Mouse (Mus musculus) stomach, embryonic 14.5 days (tissue): Measurements from ENCODE around the gene Vma21. TPM values are rescaled to one million over a fixed set of nuclear protein-coding genes. Genes with fewer than 3 reads are reported as not detected.

ENCODE experiments used
- ATAC-seq: fragments of 200-750 bp; cut with Nextera tagmentation; 2 replicates; pipeline ENCODE4 v1.8.0; 2017; ENCODE audit warnings: low read depth, moderate TSS enrichment; ENCODE audit not compliant: insufficient number of reproducible peaks, insufficient read depth, low FRiP score
- H3K27ac ChIP-seq: fragments of 300-500 bp; sonication (generic); 2 replicates; pipeline ENCODE4 v1.5.1; 2014; ENCODE audit warnings: mild to moderate bottlenecking, low read length, moderate library complexity, mixed read lengths
- H3K27me3 ChIP-seq: fragments of 300-500 bp; sonication (generic); 2 replicates; pipeline ENCODE4 v1.6.1; 2014; ENCODE audit warnings: low read length, control low read depth, mixed read lengths; ENCODE audit not compliant: control insufficient read depth, insufficient read depth
- H3K36me3 ChIP-seq: fragments of 300-500 bp; sonication (generic); 2 replicates; pipeline ENCODE4 v1.6.1; 2014; ENCODE audit warnings: mild to moderate bottlenecking, control low read depth, low read length, moderate library complexity, mixed read lengths; ENCODE audit not compliant: control insufficient read depth, insufficient read depth
- H3K4me1 ChIP-seq: fragments of 300-500 bp; sonication (generic); 2 replicates; pipeline ENCODE4 v1.6.1; 2014; ENCODE audit warnings: low read length, control low read depth, mixed read lengths; ENCODE audit not compliant: control insufficient read depth, insufficient read depth
- H3K4me2 ChIP-seq: fragments of 300-500 bp; sonication (generic); replicated peaks from 2 replicates; pipeline ENCODE4 v1.6.1; 2014; ENCODE audit warnings: low read depth, low read length, control low read depth
- H3K4me3 ChIP-seq: fragments of 300-500 bp; sonication (generic); 2 replicates; pipeline ENCODE4 v1.5.1; 2014; ENCODE audit warnings: low read depth, low read length, control low read depth
- H3K9ac ChIP-seq: fragments of 300-500 bp; sonication (generic); replicated peaks from 2 replicates; pipeline ENCODE4 v1.6.1; 2014; ENCODE audit warnings: low read depth, mild to moderate bottlenecking, control low read depth, low read length, moderate library complexity, mixed read lengths
- H3K9me3 ChIP-seq: fragments of 300-500 bp; sonication (generic); 2 replicates; pipeline ENCODE4 v1.6.1; 2016; ENCODE audit warnings: low read depth, low read length, control low read depth; ENCODE audit not compliant: control insufficient read depth
- WGBS: fragments of 180-500 bp; shearing (Covaris S2); extraction: QIAGEN DNeasy Blood & Tissue Kit; methylation state at CpG from one replicate; pipeline ENCODE4 v1.1.7; 2014; 5-methylcytosine and 5-hydroxymethylcytosine counted together
- polyA plus RNA-seq: library from polyadenylated mRNA; unstranded; fragments of >200 nt; fragmentation: Nextera tagmentation; extraction: Ambion mirVana; gene quantifications from 2 replicates; pipeline ENCODE4 v1.2.1, GENCODE M21; 2014

Gene Vma21
- 36.6 and 39.5 TPM in 2 replicates for polyA plus RNA-seq

DNA sequence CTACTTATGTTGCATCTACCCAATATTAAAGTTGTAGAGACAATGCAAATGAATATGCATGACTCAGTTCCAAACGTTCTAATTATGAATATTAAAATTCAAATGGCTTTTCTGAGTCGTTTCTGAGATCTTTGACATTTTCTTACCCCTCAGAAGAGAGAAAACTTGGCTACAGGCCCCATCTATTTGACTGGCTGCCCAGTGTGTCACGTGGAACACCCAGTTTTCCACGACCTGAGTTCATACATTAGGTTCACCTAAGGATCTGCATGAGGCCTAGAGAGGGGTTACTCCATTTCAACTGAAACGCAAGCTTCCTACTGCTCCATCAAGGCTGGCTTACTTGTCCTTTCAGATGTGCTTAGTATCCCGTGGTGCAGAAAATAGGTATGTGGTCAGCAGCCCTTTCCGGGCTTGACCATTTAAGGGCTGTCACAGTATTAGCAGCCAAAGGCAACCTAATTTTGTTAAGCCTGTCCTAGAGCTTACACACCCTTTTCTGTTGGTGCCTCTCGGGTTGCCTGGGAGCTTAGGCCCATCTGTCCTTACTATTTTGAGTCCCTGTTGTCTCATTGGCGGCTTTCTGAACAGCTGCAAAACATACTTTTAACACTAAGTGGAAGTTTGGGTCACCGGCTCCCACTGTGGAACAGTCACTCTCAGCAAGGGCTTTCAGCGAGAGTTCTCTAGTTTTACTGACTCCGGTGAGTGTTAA lies at the start of gene Vma21:
TSS of gene Vma21 (plus strand) at position 294 of the 715 bp plus-strand sequence.
- H3K36me3 ChIP-seq = no peaks in the 10 kb centered on the region
- H3K4me2 ChIP-seq = peak within 1 kb of the TSS; percentile 46
- peak within 1 kb of the TSS; percentile 64 for H3K9ac ChIP-seq
- H3K27me3 ChIP-seq = no peaks in the 10 kb centered on the region
- WGBS = 43% methylated on average over 12 of the region's 12 CpGs
- peak within 1 kb of the TSS; percentile 75 for H3K27ac ChIP-seq
- no peaks in the 10 kb centered on the region for H3K9me3 ChIP-seq
- peak within 1 kb of the TSS; percentile 55 for H3K4me3 ChIP-seq
- ATAC-seq = no peak
- no peaks in the 10 kb centered on the region for H3K4me1 ChIP-seq

DNA sequence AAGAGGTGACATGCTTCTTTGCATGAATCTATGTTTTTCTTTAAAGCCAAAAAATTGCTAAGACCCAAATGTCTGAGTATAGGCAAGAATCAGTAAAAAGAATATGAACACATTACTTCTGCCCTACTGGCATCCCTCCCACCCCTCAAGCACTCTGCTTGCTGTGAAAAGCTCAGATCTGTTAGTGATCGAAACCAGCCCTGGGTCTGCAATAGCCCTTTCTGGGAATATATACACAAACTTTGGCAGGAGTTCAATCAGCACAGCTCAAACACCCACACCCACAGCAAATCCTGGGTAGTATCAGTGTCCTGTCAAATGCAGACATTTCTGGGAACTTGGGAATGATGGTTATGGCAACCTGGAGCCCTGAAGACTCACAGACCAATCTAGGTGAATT lies 47.8 kb upstream of the Vma21 start:
- no peaks in the 10 kb centered on the region for H3K4me1 ChIP-seq
- H3K27me3 ChIP-seq = no peaks in the 10 kb centered on the region
- H3K27ac ChIP-seq = no peak overlapping the region
- H3K9me3 ChIP-seq = no peaks in the 10 kb centered on the region
- H3K4me3 ChIP-seq = no peak overlapping the region
- H3K36me3 ChIP-seq = no peaks in the 10 kb centered on the region
- 30% methylated on average over 1 of the region's 1 CpGs for WGBS
- no peak overlapping the region for H3K9ac ChIP-seq
- ATAC-seq = no peak
- no peak overlapping the region for H3K4me2 ChIP-seq

DNA sequence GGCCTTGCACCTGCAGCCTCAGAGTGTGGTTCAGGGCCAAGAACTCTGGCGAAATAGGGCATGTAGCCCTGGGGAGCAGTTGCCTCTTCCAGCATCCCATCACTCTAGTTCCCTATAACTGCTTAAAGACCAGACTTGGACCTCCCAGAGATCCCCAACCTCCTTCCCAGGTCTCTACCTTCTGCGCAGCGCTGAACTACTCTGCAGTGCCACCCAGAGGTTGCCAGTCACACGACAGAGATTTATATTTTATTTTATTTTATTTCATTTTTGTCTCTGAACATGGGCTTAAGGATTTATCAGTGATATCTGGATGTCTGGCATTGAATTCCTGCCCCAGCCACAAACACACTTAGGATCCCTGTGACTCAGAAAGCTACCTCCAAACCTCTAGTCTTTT lies 24.6 kb upstream of the Vma21 start:
- Histone ChIP-seq H3K27me3 (no peaks in the 10 kb centered on the region), H3K4me1 (no peaks in the 10 kb centered on the region), H3K9ac (no peak overlapping the region), H3K36me3 (no peaks in the 10 kb centered on the region), H3K4me2 (no peak overlapping the region), H3K9me3 (no peaks in the 10 kb centered on the region), H3K27ac (no peak overlapping the region), H3K4me3 (no peak overlapping the region)
- 15% methylated on average over 4 of the region's 4 CpGs for WGBS
- no peak for ATAC-seq

GRCm38 (mm10) chrX:71797766-71798165 lies 18.0 kb upstream of the Vma21 start:
- 66% methylated on average over 7 of the region's 7 CpGs for WGBS

DNA sequence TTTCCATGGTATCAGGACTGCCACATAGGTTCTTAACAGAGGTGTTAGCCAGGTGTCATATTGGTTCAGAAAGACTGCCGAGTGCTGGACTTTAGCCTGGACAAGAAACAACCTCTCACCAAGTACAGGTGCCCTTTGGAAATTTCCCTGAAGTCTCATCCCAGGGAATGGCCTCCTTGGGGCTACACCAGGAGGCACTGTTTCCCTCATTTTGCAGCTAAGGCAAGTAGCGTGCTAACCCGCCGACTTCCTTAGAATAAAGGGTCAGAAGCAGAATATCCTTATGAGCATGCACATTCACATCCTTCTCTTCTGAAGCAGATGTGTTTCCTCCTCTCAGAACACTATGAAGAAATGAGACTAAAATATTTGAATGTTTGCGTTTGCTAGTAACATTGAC lies 16.8 kb upstream of the Vma21 start:
- Histone ChIP-seq H3K27me3 (no peaks in the 10 kb centered on the region), H3K4me1 (no peaks in the 10 kb centered on the region), H3K27ac (no peak overlapping the region), H3K9ac (no peak overlapping the region), H3K36me3 (no peaks in the 10 kb centered on the region), H3K4me3 (no peak overlapping the region), H3K9me3 (no peaks in the 10 kb centered on the region), H3K4me2 (no peak overlapping the region)
- ATAC-seq = no peak
- 64% methylated on average over 5 of the region's 5 CpGs for WGBS

More at GRCm38 (mm10) chrX:71797766-71798165, 18.0 kb upstream of the Vma21 start:
- ATAC-seq = no peak
- Histone ChIP-seq H3K4me3 (no peak overlapping the region), H3K4me1 (no peaks in the 10 kb centered on the region), H3K36me3 (no peaks in the 10 kb centered on the region), H3K27me3 (no peaks in the 10 kb centered on the region), H3K4me2 (no peak overlapping the region), H3K9me3 (no peaks in the 10 kb centered on the region), H3K9ac (no peak overlapping the region), H3K27ac (no peak overlapping the region)

- no peaks in the 10 kb centered on the region for H3K27me3 ChIP-seq
- no peaks in the 10 kb centered on the region for H3K9me3 ChIP-seq
- no peak overlapping the region for H3K4me3 ChIP-seq
- no peaks in the 10 kb centered on the region for H3K4me1 ChIP-seq
- WGBS = 42% methylated on average over 5 of the region's 5 CpGs
- no peaks in the 10 kb centered on the region for H3K36me3 ChIP-seq
- ATAC-seq = no peak
- no peak overlapping the region for H3K4me2 ChIP-seq
- no peak overlapping the region for H3K27ac ChIP-seq
- no peak overlapping the region for H3K9ac ChIP-seq
These were observed 3.5 kb upstream of the Vma21 start for GRCm38 (mm10) chrX:71811966-71812835.

DNA sequence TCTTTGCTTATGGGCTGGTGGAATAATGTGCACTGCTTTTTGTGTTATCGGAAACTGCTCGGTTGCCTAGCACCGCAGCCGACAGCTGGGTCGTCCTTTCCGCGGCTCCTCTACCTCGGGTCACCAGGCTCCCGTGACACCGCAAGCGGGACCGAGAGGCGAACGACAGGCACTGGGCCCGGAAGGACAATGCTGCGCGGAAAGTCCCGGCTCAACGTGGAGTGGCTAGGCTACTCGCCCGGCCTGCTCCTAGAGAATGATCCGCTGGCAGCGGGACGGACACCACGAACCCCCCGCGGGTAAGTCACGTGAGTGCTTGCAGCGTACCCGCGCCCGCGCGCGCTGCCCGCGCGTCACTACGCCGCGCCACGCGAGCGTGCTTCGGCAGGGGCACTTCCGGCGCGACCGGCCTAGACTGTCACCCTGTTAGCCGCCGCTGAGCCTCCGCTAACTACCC lies 705 bp downstream of the Vma21 start:
- H3K9ac ChIP-seq = peak overlapping the region; percentile 64
- peak overlapping the region; percentile 75 for H3K27ac ChIP-seq
- peak; percentile 97 for ATAC-seq
- no peaks in the 10 kb centered on the region for H3K36me3 ChIP-seq
- H3K9me3 ChIP-seq = no peaks in the 10 kb centered on the region
- WGBS = 30% methylated on average over 52 of the region's 52 CpGs
- no peaks in the 10 kb centered on the region for H3K27me3 ChIP-seq
- peak overlapping the region; percentile 46 for H3K4me2 ChIP-seq
- H3K4me3 ChIP-seq = peak overlapping the region; percentile 55
- H3K4me1 ChIP-seq = no peaks in the 10 kb centered on the region

DNA sequence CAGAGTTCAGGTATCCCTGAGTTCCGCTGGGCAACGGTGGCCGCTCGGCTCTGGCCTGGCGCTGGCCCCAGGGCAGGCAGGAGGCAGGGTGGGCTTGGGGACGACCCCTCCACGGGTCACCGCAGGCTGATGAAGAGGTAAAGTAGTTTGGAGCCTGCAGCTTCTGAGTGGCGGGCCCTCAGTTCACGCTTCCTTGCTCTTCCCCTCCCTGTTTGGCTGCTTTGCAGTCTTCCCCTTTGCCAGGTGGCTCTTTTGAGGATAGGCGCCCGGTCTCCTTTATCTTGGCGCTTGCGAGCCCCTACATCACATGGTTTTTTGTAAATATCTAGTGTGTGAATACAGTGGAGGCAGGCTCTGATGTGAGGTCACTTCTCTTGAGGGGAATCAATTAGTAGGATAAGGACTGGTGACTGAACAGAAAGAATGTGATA lies 1.2 kb downstream of the Vma21 start:
- H3K4me2 ChIP-seq = peak overlapping the region; percentile 41
- no peaks in the 10 kb centered on the region for H3K27me3 ChIP-seq
- H3K9ac ChIP-seq = peak overlapping the region; percentile 64; the same call in 1 of the 2 replicates
- H3K27ac ChIP-seq = peak overlapping the region; percentile 55; the same call in 1 of the 2 replicates
- peak overlapping the region; percentile 55 for H3K4me3 ChIP-seq
- no peaks in the 10 kb centered on the region for H3K36me3 ChIP-seq
- ATAC-seq = peak; percentile 39
- 17% methylated on average over 14 of the region's 14 CpGs for WGBS
- no peaks in the 10 kb centered on the region for H3K4me1 ChIP-seq
- H3K9me3 ChIP-seq = no peaks in the 10 kb centered on the region
